Mouse (Mus musculus): ENCODE measurements around the gene Cd68. TPM values are rescaled to one million over a fixed set of nuclear protein-coding genes. Genes with fewer than 3 reads are reported as not detected.
A peak's percentile ranks its signal among the peaks of the same experiment; 100 is the strongest.
"Not testable (repeated sequence)": the region's sequence is repeated elsewhere in the genome, so short reads cannot be mapped to it uniquely, and the experiment has no call there.

The Cd68 gene
- polyA plus RNA-seq, 1 experiment from 2014 or later, result 8.0 TPM

- H3K4me2 ChIP-seq (replicated peaks), result peak overlapping the region; percentile 78
- peaks cover 23% of the 10 kb centered on the region for H3K4me1 ChIP-seq
- ATAC-seq (ENCODE audit: insufficient number of reproducible peaks, insufficient read depth, low FRiP score, low TSS enrichment), result no peak
- no peak overlapping the region for H3K4me3 ChIP-seq
- peaks cover 22% of the 10 kb centered on the region for H3K36me3 ChIP-seq
- H3K27ac ChIP-seq, result no peak overlapping the region
- no peak overlapping the region for H3K9ac ChIP-seq
- no peaks in the 10 kb centered on the region for H3K9me3 ChIP-seq
- 90% methylated on average over 3 of the region's 3 CpGs for WGBS
- H3K27me3 ChIP-seq, result no peaks in the 10 kb centered on the region
Measured at GRCm38 (mm10) chr11:69635471-69635870, 30.5 kb downstream of the Cd68 start.

DNA sequence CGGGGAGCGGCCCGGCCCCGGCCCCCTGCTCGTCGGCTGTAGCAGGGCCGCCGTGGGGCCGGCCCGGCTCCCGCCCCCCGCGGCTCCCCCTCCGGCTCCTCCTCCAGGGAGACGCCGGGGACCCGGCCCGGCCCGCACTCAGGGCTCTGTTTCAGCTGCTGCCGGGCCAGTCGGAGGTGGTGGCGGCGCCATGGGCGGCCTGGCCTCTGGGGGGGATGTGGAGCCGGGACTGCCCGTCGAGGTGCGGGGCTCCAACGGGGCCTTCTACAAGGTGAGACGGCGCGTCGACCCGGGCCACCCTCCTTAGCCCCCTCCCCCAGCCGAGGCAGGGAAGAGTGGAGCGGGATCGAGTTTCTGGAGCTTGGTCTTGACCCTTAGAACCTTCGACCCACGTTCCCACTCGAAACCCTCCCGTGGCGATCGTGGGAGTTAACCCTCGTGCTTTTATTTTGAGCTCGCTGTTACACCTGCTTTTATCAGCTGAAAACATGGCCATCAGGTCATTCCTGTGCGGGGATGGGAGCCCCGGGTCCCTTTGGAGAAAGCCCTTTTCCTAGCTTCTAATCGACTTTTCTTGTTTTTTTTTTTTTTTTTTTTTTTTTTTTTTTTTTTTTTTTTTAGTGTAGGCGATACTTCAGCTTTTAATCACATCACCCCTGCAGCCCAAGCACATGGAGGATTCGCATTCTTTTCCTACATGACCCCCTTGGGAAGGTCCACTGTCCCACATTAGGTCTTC, 32.7 kb downstream of the Cd68 start:
- Histone ChIP-seq H3K4me1 (peaks cover 23% of the 10 kb centered on the region), H3K9me3 (no peaks in the 10 kb centered on the region), H3K36me3 (peaks cover 6% of the 10 kb centered on the region), H3K27me3 (no peaks in the 10 kb centered on the region), H3K27ac (peak overlapping the region; percentile 96), H3K4me3 (peak overlapping the region; percentile 69), H3K9ac (peak overlapping the region; percentile 90), H3K4me2 (replicated peaks) (peak overlapping the region; percentile 78)
- ATAC-seq (ENCODE audit: insufficient number of reproducible peaks, insufficient read depth, low FRiP score, low TSS enrichment), result peak; percentile 29; the same call in 1 of the 2 replicates
- under 1% methylated on average over 45 of the region's 50 CpGs for WGBS

DNA sequence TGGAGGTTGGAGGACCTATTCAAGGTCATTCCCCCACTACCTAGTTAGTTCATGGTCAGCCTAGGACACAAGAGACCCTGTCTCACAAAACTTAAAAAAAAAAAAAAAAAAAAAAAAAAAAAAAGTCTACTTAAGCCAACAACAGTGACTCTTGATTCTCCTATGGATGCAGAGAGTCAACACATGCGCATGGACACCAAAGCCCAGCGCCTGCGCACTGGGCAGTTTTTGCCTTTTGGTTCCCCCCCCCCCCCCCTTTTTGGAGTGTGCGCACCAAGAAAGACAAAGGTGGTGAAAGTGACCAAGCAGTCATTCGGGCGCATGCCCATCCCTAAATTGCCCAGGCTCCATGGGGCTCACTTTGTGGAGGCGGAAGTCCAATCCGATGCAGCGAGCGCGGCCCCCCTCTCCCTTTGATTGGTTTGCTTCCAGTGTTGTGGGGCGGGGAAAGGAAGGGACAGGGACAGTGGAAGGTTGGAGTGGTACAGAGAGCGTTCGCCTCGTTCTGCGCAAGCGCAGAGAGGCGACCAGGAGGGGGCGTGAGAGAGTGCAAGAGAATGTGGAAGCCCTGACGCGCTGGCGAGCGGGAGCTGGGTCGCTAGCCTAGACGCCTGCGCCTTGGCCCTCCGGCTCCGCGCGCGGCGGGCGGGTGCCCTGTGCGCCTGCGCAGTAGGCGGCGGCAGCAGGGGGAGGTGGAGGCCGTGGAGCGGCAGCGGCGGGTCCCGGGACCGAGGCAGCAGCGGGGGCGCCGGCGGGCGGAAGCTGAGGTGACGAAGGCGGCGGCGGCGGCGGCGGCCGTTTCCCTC, 33.5 kb downstream of the Cd68 start, which contains the start of gene Fxr2:
Fxr2 (plus strand) TSS at position 707 of the 806 bp plus-strand sequence.
- no peaks in the 10 kb centered on the region for H3K9me3 ChIP-seq
- under 1% methylated on average over 43 of the region's 56 CpGs for WGBS
- H3K9ac ChIP-seq, result peak within 1 kb of the TSS; percentile 90
- H3K27me3 ChIP-seq, result no peaks in the 10 kb centered on the region
- peak within 1 kb of the TSS; percentile 78 for H3K4me2 ChIP-seq (replicated peaks)
- ATAC-seq (ENCODE audit: insufficient number of reproducible peaks, insufficient read depth, low FRiP score, low TSS enrichment), result peak; percentile 99
- peak within 1 kb of the TSS; percentile 96 for H3K27ac ChIP-seq
- peaks cover 23% of the 10 kb centered on the region for H3K4me1 ChIP-seq
- peak within 1 kb of the TSS; percentile 69 for H3K4me3 ChIP-seq
- H3K36me3 ChIP-seq, result peaks cover 3% of the 10 kb centered on the region

- H3K9ac ChIP-seq, result no peak overlapping the region
- H3K27ac ChIP-seq, result no peak overlapping the region
- no peak overlapping the region for H3K4me2 ChIP-seq (replicated peaks)
- H3K4me1 ChIP-seq, result peaks cover 14% of the 10 kb centered on the region
- WGBS, result 70% methylated on average over 1 of the region's 1 CpGs
- ATAC-seq (ENCODE audit: insufficient number of reproducible peaks, insufficient read depth, low FRiP score, low TSS enrichment), result no peak
- no peaks in the 10 kb centered on the region for H3K9me3 ChIP-seq
- H3K36me3 ChIP-seq, result no peaks in the 10 kb centered on the region
- H3K4me3 ChIP-seq, result no peak overlapping the region
- H3K27me3 ChIP-seq, result no peaks in the 10 kb centered on the region
Measured at GRCm38 (mm10) chr11:69629802-69630201, 36.2 kb downstream of the Cd68 start.

DNA sequence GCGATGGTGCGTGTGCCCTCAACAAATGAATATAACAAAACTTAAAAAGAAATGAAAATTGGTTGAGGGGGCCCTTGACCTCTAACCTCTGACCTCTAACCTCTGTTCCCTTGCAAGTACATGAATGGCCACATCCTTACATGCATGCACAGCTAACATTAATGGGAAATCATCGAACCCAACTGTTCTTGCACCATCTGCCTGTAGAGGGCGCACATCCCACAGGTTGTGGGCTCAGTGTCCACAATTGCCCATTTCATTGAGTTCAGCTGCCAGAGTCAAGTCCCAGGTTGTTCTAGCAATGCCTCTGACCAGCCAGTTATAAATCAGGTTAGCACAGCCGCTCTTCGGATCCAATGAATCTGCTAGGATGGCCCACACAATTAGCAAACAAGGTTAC, 37.7 kb downstream of the Cd68 start:
- WGBS, result 34% methylated on average over 6 of the region's 6 CpGs
- Histone ChIP-seq H3K4me1 (peaks cover 4% of the 10 kb centered on the region; the same call in 1 of the 2 replicates), H3K9ac (no peak overlapping the region), H3K9me3 (no peaks in the 10 kb centered on the region), H3K4me2 (replicated peaks) (no peak overlapping the region), H3K36me3 (no peaks in the 10 kb centered on the region), H3K27ac (no peak overlapping the region), H3K27me3 (no peaks in the 10 kb centered on the region), H3K4me3 (no peak overlapping the region)
- no peak for ATAC-seq (ENCODE audit: insufficient number of reproducible peaks, insufficient read depth, low FRiP score, low TSS enrichment)

GRCm38 (mm10) chr11:69624339-69624738, 41.6 kb downstream of the Cd68 start:
- not testable (repeated sequence) for H3K4me2 ChIP-seq (replicated peaks); H3K9ac ChIP-seq; H3K27ac ChIP-seq; H3K27me3 ChIP-seq; H3K4me3 ChIP-seq; H3K36me3 ChIP-seq; H3K9me3 ChIP-seq; ATAC-seq (ENCODE audit: insufficient number of reproducible peaks, insufficient read depth, low FRiP score, low TSS enrichment)
- H3K4me1 ChIP-seq, result peaks cover 13% of the 10 kb centered on the region
- 79% methylated on average over 2 of the region's 2 CpGs for WGBS

GRCm38 (mm10) chr11:69623006-69623405, 42.9 kb downstream of the Cd68 start:
- H3K4me1 ChIP-seq, result peaks cover 13% of the 10 kb centered on the region

DNA sequence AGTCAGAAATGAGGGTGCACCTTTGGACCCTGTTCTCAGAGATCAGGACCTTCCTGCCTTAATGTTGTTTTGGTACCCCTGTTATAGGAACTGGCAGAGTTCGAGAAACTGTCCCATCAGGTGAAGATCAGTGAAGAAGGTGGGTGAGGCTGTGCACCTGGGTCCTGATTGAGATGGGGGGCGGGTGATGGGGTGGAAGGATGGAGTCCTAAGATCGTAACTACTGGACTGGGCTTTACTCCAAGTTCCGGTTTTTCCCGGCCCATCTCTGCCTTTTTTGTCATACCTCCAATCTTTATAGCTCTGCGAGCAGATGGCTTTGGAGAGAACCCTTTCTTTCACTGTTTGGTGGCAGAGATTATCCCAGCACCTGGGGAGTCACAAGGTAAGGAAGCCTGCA, 43.5 kb downstream of the Cd68 start:
- no peak for ATAC-seq (ENCODE audit: insufficient number of reproducible peaks, insufficient read depth, low FRiP score, low TSS enrichment)
- WGBS, result 50% methylated on average over 6 of the region's 6 CpGs
- peak overlapping the region; percentile 70 for H3K27ac ChIP-seq

More at GRCm38 (mm10) chr11:69623006-69623405, 42.9 kb downstream of the Cd68 start:
- Histone ChIP-seq H3K9me3 (no peaks in the 10 kb centered on the region), H3K36me3 (no peaks in the 10 kb centered on the region), H3K4me3 (peak overlapping the region; percentile 52), H3K27me3 (no peaks in the 10 kb centered on the region), H3K4me2 (replicated peaks) (peak overlapping the region; percentile 78), H3K27ac (no peak overlapping the region), H3K9ac (peak overlapping the region; percentile 75; the same call in 1 of the 2 replicates)
- no peak for ATAC-seq (ENCODE audit: insufficient number of reproducible peaks, insufficient read depth, low FRiP score, low TSS enrichment)
- WGBS, result 74% methylated on average over 4 of the region's 4 CpGs

DNA sequence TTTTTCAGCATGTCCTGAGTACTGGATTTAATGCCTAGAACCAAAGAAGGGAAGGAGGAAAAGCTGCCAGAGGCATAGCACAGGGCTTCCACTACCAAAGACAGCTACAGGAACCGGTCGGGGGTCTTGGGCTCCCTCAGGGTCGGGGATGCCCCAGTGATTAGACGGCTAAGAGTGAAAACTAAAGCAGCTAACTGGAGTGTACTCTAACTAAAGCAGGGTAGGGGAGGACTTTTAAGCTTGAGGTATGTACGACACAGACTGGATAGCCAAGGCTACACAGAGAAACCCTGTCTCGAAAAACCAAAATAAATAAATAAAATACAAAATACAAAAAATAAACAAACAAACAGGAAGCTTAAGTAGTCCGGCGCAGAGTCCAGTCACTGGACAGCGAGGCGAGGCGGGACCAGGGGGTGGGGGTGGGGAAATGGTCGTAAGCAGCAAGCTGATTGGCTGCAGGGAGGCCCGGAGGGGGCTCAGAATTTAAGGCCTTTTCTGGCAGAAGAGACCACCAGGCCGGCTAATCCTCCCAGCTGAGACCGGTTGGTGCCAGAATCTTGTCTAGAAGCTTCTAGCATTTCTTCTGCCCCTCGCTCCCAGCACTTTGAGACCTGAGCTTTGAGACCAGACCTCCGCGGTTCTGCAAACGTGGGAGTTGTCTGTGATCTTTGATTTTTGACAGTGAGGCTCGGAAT, 44.2 kb downstream of the Cd68 start, which contains the start of gene Sat2:
Sat2 (plus strand) TSS at position 454 of the 698 bp plus-strand sequence.
- peak; percentile 49 for ATAC-seq (ENCODE audit: insufficient number of reproducible peaks, insufficient read depth, low FRiP score, low TSS enrichment)
- Histone ChIP-seq H3K27ac (peak within 1 kb of the TSS; percentile 70), H3K27me3 (no peaks in the 10 kb centered on the region; the same call in 1 of the 2 replicates)

More for the DNA sequence above, 43.5 kb downstream of the Cd68 start:
- no peaks in the 10 kb centered on the region for H3K36me3 ChIP-seq
- H3K9ac ChIP-seq, result peak overlapping the region; percentile 75
- peaks cover 13% of the 10 kb centered on the region for H3K4me1 ChIP-seq
- H3K27me3 ChIP-seq, result no peaks in the 10 kb centered on the region
- H3K9me3 ChIP-seq, result no peaks in the 10 kb centered on the region
- peak overlapping the region; percentile 78 for H3K4me2 ChIP-seq (replicated peaks)
- H3K4me3 ChIP-seq, result peak overlapping the region; percentile 52

DNA sequence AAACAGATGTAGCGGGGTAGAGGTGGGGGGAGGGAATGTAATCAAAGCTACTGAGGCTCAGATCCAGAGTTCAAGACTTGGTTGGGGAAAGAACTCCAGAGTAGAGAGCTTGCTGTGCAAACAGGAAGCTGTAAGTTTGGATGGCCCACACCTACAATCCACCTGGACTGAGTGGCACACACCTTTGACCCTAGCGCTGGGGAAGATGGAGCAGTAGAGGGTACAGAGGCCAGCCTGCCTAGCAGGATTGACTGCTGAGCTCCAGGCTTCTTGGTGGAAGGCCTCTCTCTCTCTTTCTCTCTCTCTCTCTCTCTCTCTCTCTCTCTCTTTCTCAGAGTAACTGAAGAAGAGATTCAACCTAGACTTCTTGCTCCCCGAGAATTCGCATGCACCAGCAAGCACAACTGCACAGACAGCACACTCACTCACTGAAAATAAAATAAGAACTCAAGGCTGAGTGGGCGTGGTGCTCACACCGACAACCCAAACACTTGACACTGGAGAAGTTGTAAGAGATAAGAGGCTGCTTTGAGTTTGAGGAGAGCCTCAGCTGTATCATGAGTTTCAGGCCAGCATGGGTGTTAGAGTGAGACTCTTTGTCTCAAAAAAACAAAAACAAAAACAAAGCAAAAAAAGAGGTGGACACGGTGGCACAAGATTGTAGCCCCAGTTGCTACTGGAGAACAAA, 45.4 kb downstream of the Cd68 start:
- WGBS, result 81% methylated on average over 7 of the region's 7 CpGs

More for the DNA sequence above, 44.2 kb downstream of the Cd68 start, which contains the start of gene Sat2:
- H3K9me3 ChIP-seq, result no peaks in the 10 kb centered on the region
- peak within 1 kb of the TSS; percentile 78 for H3K4me2 ChIP-seq (replicated peaks)
- H3K4me3 ChIP-seq, result peak within 1 kb of the TSS; percentile 52
- H3K4me1 ChIP-seq, result peaks cover 13% of the 10 kb centered on the region
- peak within 1 kb of the TSS; percentile 75 for H3K9ac ChIP-seq
- under 1% methylated on average over 20 of the region's 20 CpGs for WGBS
- no peaks in the 10 kb centered on the region for H3K36me3 ChIP-seq

More for the DNA sequence above, 45.4 kb downstream of the Cd68 start:
- H3K36me3 ChIP-seq, result no peaks in the 10 kb centered on the region
- H3K4me1 ChIP-seq, result peaks cover 13% of the 10 kb centered on the region
- no peaks in the 10 kb centered on the region; the same call in 1 of the 2 replicates for H3K27me3 ChIP-seq
- H3K4me3 ChIP-seq, result no peak overlapping the region
- no peak for ATAC-seq (ENCODE audit: insufficient number of reproducible peaks, insufficient read depth, low FRiP score, low TSS enrichment)
- no peak overlapping the region for H3K27ac ChIP-seq
- H3K9me3 ChIP-seq, result no peaks in the 10 kb centered on the region
- no peak overlapping the region for H3K9ac ChIP-seq
- no peak overlapping the region for H3K4me2 ChIP-seq (replicated peaks)
